Mouse (Mus musculus) heart, embryonic 15.5 days (tissue): ENCODE measurements around the gene Pak3. TPM values are rescaled to one million over a fixed set of nuclear protein-coding genes. Genes with fewer than 3 reads are reported as not detected.
"Not testable (repeated sequence)": the region's sequence is repeated elsewhere in the genome, so short reads cannot be mapped to it uniquely, and the experiment has no call there.

ENCODE experiments used
- ATAC-seq: fragments of 200-750 bp; cut with Nextera tagmentation; replicated peaks from 2 replicates; pipeline ENCODE4 v1.8.0; 2017; ENCODE audit warnings: low read depth, moderate TSS enrichment; ENCODE audit not compliant: insufficient number of reproducible peaks, insufficient read depth, low FRiP score
- H3K27ac ChIP-seq: fragments of 300-500 bp; sonication (generic); 2 replicates; pipeline ENCODE4 v1.5.1; 2015; ENCODE audit warnings: mild to moderate bottlenecking, inconsistent platforms
- H3K27me3 ChIP-seq: fragments of 300-500 bp; sonication (generic); 2 replicates; pipeline ENCODE4 v1.6.1; 2015; ENCODE audit warnings: inconsistent platforms
- H3K36me3 ChIP-seq: fragments of 300-500 bp; sonication (generic); 2 replicates; pipeline ENCODE4 v1.6.1; 2015; ENCODE audit warnings: mild to moderate bottlenecking, inconsistent platforms
- H3K4me1 ChIP-seq: fragments of 300-500 bp; sonication (generic); replicated peaks from 2 replicates; pipeline ENCODE4 v1.6.1; 2015; ENCODE audit warnings: inconsistent platforms
- H3K4me2 ChIP-seq: fragments of 300-500 bp; sonication (generic); 2 replicates; pipeline ENCODE4 v1.6.1; 2015; ENCODE audit warnings: inconsistent platforms, mild to moderate bottlenecking, moderate library complexity
- H3K4me3 ChIP-seq: fragments of 300-500 bp; sonication (generic); 2 replicates; pipeline ENCODE4 v1.5.1; 2015; ENCODE audit warnings: mild to moderate bottlenecking, inconsistent platforms
- H3K9ac ChIP-seq: fragments of 300-500 bp; sonication (generic); 2 replicates; pipeline ENCODE4 v1.6.1; 2015; ENCODE audit warnings: mild to moderate bottlenecking, inconsistent platforms
- H3K9me3 ChIP-seq: fragments of 300-500 bp; sonication (generic); replicated peaks from 2 replicates; pipeline ENCODE4 v1.6.1; 2016; ENCODE audit warnings: inconsistent platforms
- WGBS: fragments of 180-500 bp; shearing (Covaris S2); methylation state at CpG from one replicate; pipeline ENCODE4 v1.1.7; 2015; ENCODE audit warnings: mixed read lengths; 5-methylcytosine and 5-hydroxymethylcytosine counted together
- polyA plus RNA-seq: library from polyadenylated mRNA; unstranded; fragments of >200 nt; fragmentation: Nextera tagmentation; extraction: Ambion mirVana; gene quantifications from 2 replicates; pipeline ENCODE4 v1.2.1, GENCODE M21; 2015

Pak3 gene
- 7.5 and 8.2 TPM in 2 replicates for polyA plus RNA-seq

GRCm38 (mm10) chrX:143518168-143518901, at the start of gene Pak3:
Gene Pak3, plus strand, starts transcription at chrX:143518591.
- no peak for ATAC-seq
- peak within 1 kb of the TSS; percentile 44 for H3K4me3 ChIP-seq
- H3K9ac ChIP-seq: peak within 1 kb of the TSS; percentile 36
- no peaks in the 10 kb centered on the region for H3K4me1 ChIP-seq
- no peaks in the 10 kb centered on the region for H3K9me3 ChIP-seq
- H3K4me2 ChIP-seq: peak within 1 kb of the TSS; percentile 69
- no peaks in the 10 kb centered on the region for H3K36me3 ChIP-seq
- WGBS: 15% methylated on average over 23 of the region's 23 CpGs
- no peak within 1 kb of the TSS for H3K27ac ChIP-seq
- peaks cover 10% of the 10 kb centered on the region; the same call in 1 of the 2 replicates for H3K27me3 ChIP-seq

- Histone ChIP-seq H3K4me2 (no peak overlapping the region), H3K9ac (no peak overlapping the region), H3K27me3 (no peaks in the 10 kb centered on the region), H3K4me1 (no peaks in the 10 kb centered on the region), H3K27ac (no peak overlapping the region), H3K36me3 (no peaks in the 10 kb centered on the region), H3K9me3 (0 out of 2 replicates have a peak, but pooled peaks cover 3% of the 10 kb centered on the region), H3K4me3 (no peak overlapping the region)
- ATAC-seq: peak; percentile 100
- WGBS: 74% methylated on average over 3 of the region's 3 CpGs
Observed at GRCm38 (mm10) chrX:143482866-143483265, 35.5 kb upstream of the Pak3 start.

- Histone ChIP-seq H3K36me3 (no peaks in the 10 kb centered on the region), H3K9me3 (no peaks in the 10 kb centered on the region), H3K4me2 (no peak overlapping the region), H3K27me3 (no peaks in the 10 kb centered on the region), H3K4me3 (no peak overlapping the region), H3K27ac (peak overlapping the region; percentile 47), H3K4me1 (no peaks in the 10 kb centered on the region), H3K9ac (no peak overlapping the region)
- WGBS: 30% methylated on average over 4 of the region's 4 CpGs
- ATAC-seq: no peak
Observed at GRCm38 (mm10) chrX:143501053-143501695, 17.2 kb upstream of the Pak3 start.

- Histone ChIP-seq H3K4me1 (no peaks in the 10 kb centered on the region), H3K9me3 (no peaks in the 10 kb centered on the region), H3K27ac (peak overlapping the region; percentile 47), H3K9ac (no peak overlapping the region), H3K4me3 (no peak overlapping the region), H3K36me3 (no peaks in the 10 kb centered on the region), H3K4me2 (no peak overlapping the region), H3K27me3 (no peaks in the 10 kb centered on the region)
- 55% methylated on average over 5 of the region's 5 CpGs for WGBS
- no peak for ATAC-seq
Observed at GRCm38 (mm10) chrX:143501776-143502365, 16.5 kb upstream of the Pak3 start.

GRCm38 (mm10) chrX:143518917-143519316, 526 bp downstream of the Pak3 start:
- H3K9ac ChIP-seq: peak overlapping the region; percentile 36
- H3K9me3 ChIP-seq: no peaks in the 10 kb centered on the region
- no peak overlapping the region for H3K27ac ChIP-seq
- 16% methylated on average over 7 of the region's 7 CpGs for WGBS
- peak overlapping the region; percentile 69 for H3K4me2 ChIP-seq
- no peaks in the 10 kb centered on the region for H3K4me1 ChIP-seq
- H3K36me3 ChIP-seq: no peaks in the 10 kb centered on the region
- H3K27me3 ChIP-seq: peaks cover 10% of the 10 kb centered on the region; the same call in 1 of the 2 replicates
- no peak for ATAC-seq
- peak overlapping the region; percentile 44 for H3K4me3 ChIP-seq

- not testable (repeated sequence) for H3K9me3 ChIP-seq, H3K27me3 ChIP-seq, H3K27ac ChIP-seq, H3K4me3 ChIP-seq, ATAC-seq, H3K4me1 ChIP-seq, H3K36me3 ChIP-seq, H3K4me2 ChIP-seq, H3K9ac ChIP-seq
- WGBS: 61% methylated on average over 5 of the region's 5 CpGs
Observed at GRCm38 (mm10) chrX:143519454-143519853, 1.1 kb downstream of the Pak3 start.

- Histone ChIP-seq H3K36me3 (no peaks in the 10 kb centered on the region), H3K4me2 (no peak overlapping the region), H3K27me3 (peaks cover 10% of the 10 kb centered on the region; the same call in 1 of the 2 replicates), H3K4me3 (no peak overlapping the region), H3K9ac (no peak overlapping the region), H3K27ac (no peak overlapping the region), H3K9me3 (no peaks in the 10 kb centered on the region), H3K4me1 (no peaks in the 10 kb centered on the region)
- 48% methylated on average over 1 of the region's 1 CpGs for WGBS
- no peak for ATAC-seq
Observed at GRCm38 (mm10) chrX:143520195-143520594, 1.8 kb downstream of the Pak3 start.

- Histone ChIP-seq H3K9ac (no peak overlapping the region), H3K27me3 (0 out of 2 replicates have a peak, but pooled peaks cover 4% of the 10 kb centered on the region), H3K4me3 (no peak overlapping the region), H3K36me3 (no peaks in the 10 kb centered on the region), H3K9me3 (no peaks in the 10 kb centered on the region), H3K4me1 (no peaks in the 10 kb centered on the region), H3K4me2 (no peak overlapping the region), H3K27ac (no peak overlapping the region)
- ATAC-seq: no peak
- WGBS: 72% methylated on average over 3 of the region's 3 CpGs
Observed at GRCm38 (mm10) chrX:143532331-143532730, 13.9 kb downstream of the Pak3 start.

- Histone ChIP-seq H3K9ac (no peak overlapping the region), H3K27ac (no peak overlapping the region), H3K4me2 (no peak overlapping the region), H3K4me3 (no peak overlapping the region), H3K9me3 (no peaks in the 10 kb centered on the region), H3K36me3 (no peaks in the 10 kb centered on the region), H3K27me3 (no peaks in the 10 kb centered on the region), H3K4me1 (no peaks in the 10 kb centered on the region)
- ATAC-seq: no peak
- 55% methylated on average over 3 of the region's 3 CpGs for WGBS
Observed at GRCm38 (mm10) chrX:143533574-143533973, 15.2 kb downstream of the Pak3 start.

- no peak for ATAC-seq
- Histone ChIP-seq H3K27me3 (no peaks in the 10 kb centered on the region), H3K4me3 (no peak overlapping the region), H3K9ac (no peak overlapping the region), H3K9me3 (no peaks in the 10 kb centered on the region), H3K36me3 (no peaks in the 10 kb centered on the region), H3K4me2 (no peak overlapping the region), H3K4me1 (no peaks in the 10 kb centered on the region), H3K27ac (no peak overlapping the region)
- 57% methylated on average over 2 of the region's 2 CpGs for WGBS
Observed at GRCm38 (mm10) chrX:143542756-143543155, 24.4 kb downstream of the Pak3 start.

GRCm38 (mm10) chrX:143543186-143543793, 24.9 kb downstream of the Pak3 start:
- Histone ChIP-seq H3K9ac (no peak overlapping the region), H3K27ac (no peak overlapping the region), H3K36me3 (no peaks in the 10 kb centered on the region), H3K9me3 (no peaks in the 10 kb centered on the region), H3K4me2 (no peak overlapping the region), H3K4me1 (no peaks in the 10 kb centered on the region), H3K27me3 (no peaks in the 10 kb centered on the region), H3K4me3 (no peak overlapping the region)
- WGBS: 39% methylated on average over 7 of the region's 7 CpGs
- no peak for ATAC-seq
